Mouse (Mus musculus): ENCODE measurements around the gene Mcpt1. TPM values are rescaled to one million over a fixed set of nuclear protein-coding genes. Genes with fewer than 3 reads are reported as not detected.
"Not testable (repeated sequence)": the region's sequence is repeated elsewhere in the genome, so short reads cannot be mapped to it uniquely, and the experiment has no call there.

Gene Mcpt1
- total and polyA plus RNA-seq, 3 experiments = not detected

DNA sequence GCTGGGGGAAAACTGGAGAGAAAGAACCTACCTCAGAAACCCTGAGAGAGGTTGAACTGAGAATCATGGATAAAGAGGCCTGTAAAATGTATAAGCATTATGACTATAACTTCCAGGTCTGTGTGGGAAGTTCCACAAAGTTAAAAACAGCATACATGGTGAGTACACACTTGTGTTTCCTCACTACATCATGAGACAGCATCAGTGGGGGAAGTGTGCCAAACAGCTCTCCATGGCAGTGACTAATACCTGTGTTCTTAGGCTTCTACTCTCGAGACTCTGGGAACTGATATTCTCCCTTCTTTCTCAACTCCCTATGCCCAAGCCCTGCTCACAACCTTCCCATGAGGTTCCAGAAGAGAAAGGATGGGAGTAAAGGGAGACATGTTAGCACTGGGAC, 1.7 kb downstream of the Mcpt1 start:
- Histone ChIP-seq H3K27ac (ENCODE audit: control insufficient read depth, low read depth, low read length) (no peak overlapping the region), H3K4me1 (ENCODE audit: control insufficient read depth in 1 of 2, insufficient read depth in 2 of 2, low read length in 2 of 2) (no peaks in the 10 kb centered on the region), H3K4me3 (ENCODE audit: control insufficient read depth in 1 of 2, insufficient read depth in 1 of 2, low read depth in 2 of 2, low read length in 2 of 2) (no peak overlapping the region), H3K9me3 (replicated peaks; ENCODE audit: insufficient read depth, low read length) (no peaks in the 10 kb centered on the region), H3K79me2 (ENCODE audit: control insufficient read depth, insufficient read depth, low read length, poor library complexity) (no peaks in the 10 kb centered on the region), H3K9ac (ENCODE audit: control insufficient read depth, low read depth, low read length, poor library complexity, severe bottlenecking) (no peak overlapping the region), H3K36me3 (ENCODE audit: control insufficient read depth in 1 of 2, insufficient read depth in 2 of 2, low read length in 2 of 2) (peaks cover 0 to under 1% of the 10 kb centered on the region in 2 experiments; a peak in 2 of 4 replicates), H3K27me3 (ENCODE audit: control insufficient read depth in 1 of 2, insufficient read depth in 2 of 2, low read length in 2 of 2) (no peaks in the 10 kb centered on the region)
- no peak for DNase-seq (ENCODE audit: low read depth, low spot score)
- TF ChIP-seq KAT2A (conservative IDR thresholded peaks at IDR 0.05; ENCODE audit: low read depth, low read length) = no peak

DNA sequence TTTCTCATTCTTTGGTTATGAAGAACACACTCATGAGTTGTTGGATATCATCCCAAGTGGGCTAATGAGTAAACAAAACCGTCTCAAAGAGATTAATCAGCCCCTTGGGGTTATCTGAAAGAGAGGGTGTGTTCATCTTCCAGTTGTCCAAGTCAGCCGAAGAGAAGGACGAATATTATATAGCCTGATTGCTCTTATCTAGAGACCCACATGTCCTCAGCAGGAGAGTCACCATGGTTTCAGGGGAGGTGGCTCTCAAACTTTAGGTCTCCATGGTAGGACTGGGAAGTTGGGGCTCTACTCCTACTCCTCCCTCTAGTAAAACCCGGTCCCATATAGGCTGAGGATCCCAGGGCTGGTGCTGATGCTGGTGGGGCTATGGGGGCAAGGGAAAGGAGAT, 3.5 kb downstream of the Mcpt1 start:
- H3K27ac ChIP-seq (ENCODE audit: control insufficient read depth, low read depth, low read length); H3K9me3 ChIP-seq (replicated peaks; ENCODE audit: insufficient read depth, low read length): not testable (repeated sequence)

DNA sequence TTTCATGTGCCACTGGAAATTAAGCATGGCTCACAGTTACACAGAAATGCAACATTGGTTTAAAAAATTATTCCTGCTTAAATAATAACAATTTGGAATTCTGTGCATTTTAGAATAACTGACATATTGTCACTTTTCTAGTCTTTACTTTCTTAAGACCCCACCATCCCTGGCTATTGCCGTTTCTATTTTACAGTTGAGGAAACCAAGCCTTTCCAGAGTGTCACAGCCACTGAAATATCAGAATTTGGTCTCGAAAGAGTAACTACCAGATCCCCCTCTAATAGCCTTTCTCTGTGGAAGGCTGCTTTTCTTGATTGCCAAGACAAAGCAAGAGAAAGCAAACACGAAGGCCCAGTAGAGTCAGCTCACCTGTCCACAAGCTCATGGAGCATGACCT, 12.6 kb downstream of the Mcpt1 start, which contains the start of gene Mcpt9:
Gene Mcpt9, minus strand, starts transcription at position 101 of the 400 bp plus-strand sequence.
- not testable (repeated sequence) for H3K27me3 ChIP-seq (ENCODE audit: control insufficient read depth in 1 of 2, insufficient read depth in 2 of 2, low read length in 2 of 2); H3K4me3 ChIP-seq (ENCODE audit: control insufficient read depth in 1 of 2, insufficient read depth in 1 of 2, low read depth in 2 of 2, low read length in 2 of 2); H3K36me3 ChIP-seq (ENCODE audit: control insufficient read depth in 1 of 2, insufficient read depth in 2 of 2, low read length in 2 of 2); H3K9ac ChIP-seq (ENCODE audit: control insufficient read depth, low read depth, low read length, poor library complexity, severe bottlenecking); H3K4me1 ChIP-seq (ENCODE audit: control insufficient read depth in 1 of 2, insufficient read depth in 2 of 2, low read length in 2 of 2); H3K79me2 ChIP-seq (ENCODE audit: control insufficient read depth, insufficient read depth, low read length, poor library complexity); H3K9me3 ChIP-seq (replicated peaks; ENCODE audit: insufficient read depth, low read length); H3K27ac ChIP-seq (ENCODE audit: control insufficient read depth, low read depth, low read length); DNase-seq (ENCODE audit: low read depth, low spot score)

More for the DNA sequence above, 3.5 kb downstream of the Mcpt1 start:
- H3K4me3 ChIP-seq (ENCODE audit: control insufficient read depth in 1 of 2, insufficient read depth in 1 of 2, low read depth in 2 of 2, low read length in 2 of 2); H3K4me1 ChIP-seq (ENCODE audit: control insufficient read depth in 1 of 2, insufficient read depth in 2 of 2, low read length in 2 of 2); H3K9ac ChIP-seq (ENCODE audit: control insufficient read depth, low read depth, low read length, poor library complexity, severe bottlenecking); H3K79me2 ChIP-seq (ENCODE audit: control insufficient read depth, insufficient read depth, low read length, poor library complexity); H3K27me3 ChIP-seq (ENCODE audit: control insufficient read depth in 1 of 2, insufficient read depth in 2 of 2, low read length in 2 of 2); H3K36me3 ChIP-seq (ENCODE audit: control insufficient read depth in 1 of 2, insufficient read depth in 2 of 2, low read length in 2 of 2): not testable (repeated sequence)
- DNase-seq (ENCODE audit: low read depth, low spot score) = peak; percentile 9

DNA sequence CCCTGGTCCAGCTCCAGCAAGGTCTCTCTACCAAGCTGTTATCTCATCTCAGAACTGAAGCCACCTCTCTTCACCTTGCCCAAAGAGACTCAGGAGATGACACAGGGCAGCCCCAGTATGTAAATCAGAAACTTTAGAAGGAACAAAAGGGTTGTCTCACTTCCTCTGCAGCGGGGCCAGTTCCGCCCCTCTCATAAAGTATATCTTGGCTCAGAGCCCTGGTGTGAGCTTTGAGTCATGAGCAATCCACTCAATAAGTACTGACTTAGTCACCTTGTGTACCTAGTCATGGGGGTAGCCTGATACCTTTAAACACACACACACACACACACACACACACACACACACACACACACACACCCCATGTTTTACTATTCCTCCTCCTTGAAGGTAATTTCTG, 16.7 kb downstream of the Mcpt1 start:
- Histone ChIP-seq H3K9ac (ENCODE audit: control insufficient read depth, low read depth, low read length, poor library complexity, severe bottlenecking) (no peak overlapping the region), H3K27me3 (ENCODE audit: control insufficient read depth in 1 of 2, insufficient read depth in 2 of 2, low read length in 2 of 2) (no peaks in the 10 kb centered on the region; a peak in 1 of 4 replicates), H3K4me1 (ENCODE audit: control insufficient read depth in 1 of 2, insufficient read depth in 2 of 2, low read length in 2 of 2) (no peaks in the 10 kb centered on the region), H3K9me3 (replicated peaks; ENCODE audit: insufficient read depth, low read length) (no peaks in the 10 kb centered on the region), H3K27ac (ENCODE audit: control insufficient read depth, low read depth, low read length) (no peak overlapping the region), H3K36me3 (ENCODE audit: control insufficient read depth in 1 of 2, insufficient read depth in 2 of 2, low read length in 2 of 2) (no peaks in the 10 kb centered on the region), H3K79me2 (ENCODE audit: control insufficient read depth, insufficient read depth, low read length, poor library complexity) (no peaks in the 10 kb centered on the region), H3K4me3 (ENCODE audit: control insufficient read depth in 1 of 2, insufficient read depth in 1 of 2, low read depth in 2 of 2, low read length in 2 of 2) (no peak overlapping the region)
- DNase-seq (ENCODE audit: low read depth, low spot score) = no peak
- TF ChIP-seq NRF1 (IDR thresholded peaks at IDR 0.05; ENCODE audit: insufficient read depth, low read depth, low read length, poor library complexity, severe bottlenecking) (no peak), NELFE (IDR thresholded peaks at IDR 0.05; ENCODE audit: low read depth, low read length) (no peak), BHLHE40 (IDR thresholded peaks at IDR 0.05; ENCODE audit: borderline replicate concordance, low read depth, low read length) (no peak), POLR2AphosphoS5 (IDR thresholded peaks at IDR 0.05; ENCODE audit: borderline replicate concordance, low read depth, low read length) (no peak), ELF1 (IDR thresholded peaks at IDR 0.05; ENCODE audit: low read depth, low read length) (no peak), EP300 (IDR thresholded peaks at IDR 0.05; ENCODE audit: low read depth in 1 of 2, low read length in 2 of 2) (no peak)

All from MEL (cell line).